Mouse (Mus musculus): ENCODE data around the gene Slc8a1.

Slc8a1 gene

GRCm38 (mm10) chr17:81669062-81669815 is 68.9 kb downstream of the Slc8a1 start:
- DNase-seq (ENCODE audit: low spot score in 2 of 2): peak; percentile 13 to 43

- DNase-seq (ENCODE audit: low spot score in 2 of 2): no peak
Measured at GRCm38 (mm10) chr17:81668466-81668865, 69.7 kb downstream of the Slc8a1 start.

- no peak for DNase-seq (ENCODE audit: low spot score in 2 of 2)
Measured at GRCm38 (mm10) chr17:81667935-81668334, 70.2 kb downstream of the Slc8a1 start.

GRCm38 (mm10) chr17:81666551-81666950 is 71.6 kb downstream of the Slc8a1 start:
- DNase-seq (ENCODE audit: low spot score in 2 of 2): no peak

- no peak for DNase-seq (ENCODE audit: low spot score in 2 of 2)
Measured at GRCm38 (mm10) chr17:81664916-81665315, 73.3 kb downstream of the Slc8a1 start.

GRCm38 (mm10) chr17:81657828-81658227 is 80.3 kb downstream of the Slc8a1 start:
- no peak for DNase-seq (ENCODE audit: low spot score in 2 of 2)

- no peak for DNase-seq (ENCODE audit: low spot score in 2 of 2)
Measured at GRCm38 (mm10) chr17:81654548-81654947, 83.6 kb downstream of the Slc8a1 start.

- no peak for DNase-seq (ENCODE audit: low spot score in 2 of 2)
Measured at GRCm38 (mm10) chr17:81652958-81653357, 85.2 kb downstream of the Slc8a1 start.

- no peak for DNase-seq (ENCODE audit: low spot score in 2 of 2)
Measured at GRCm38 (mm10) chr17:81636822-81637221, 101.4 kb downstream of the Slc8a1 start.

GRCm38 (mm10) chr17:81630471-81630870 is 107.7 kb downstream of the Slc8a1 start:
- no peak for DNase-seq (ENCODE audit: low spot score in 2 of 2)

- no peak for DNase-seq (ENCODE audit: low spot score in 2 of 2)
Measured at GRCm38 (mm10) chr17:81621188-81621644, 117.0 kb downstream of the Slc8a1 start.

- DNase-seq (ENCODE audit: low spot score in 2 of 2): no peak
Measured at GRCm38 (mm10) chr17:81618461-81618860, 119.7 kb downstream of the Slc8a1 start.

GRCm38 (mm10) chr17:81616326-81616725 is 121.9 kb downstream of the Slc8a1 start:
- no peak for DNase-seq (ENCODE audit: low spot score in 2 of 2)

- DNase-seq (ENCODE audit: low spot score in 2 of 2): no peak
Measured at GRCm38 (mm10) chr17:81615391-81615790, 122.8 kb downstream of the Slc8a1 start.

- no peak for DNase-seq (ENCODE audit: low spot score in 2 of 2)
Measured at GRCm38 (mm10) chr17:81607515-81607914, 130.7 kb downstream of the Slc8a1 start.

- no peak for DNase-seq (ENCODE audit: low spot score in 2 of 2)
Measured at GRCm38 (mm10) chr17:81606084-81606483, 132.1 kb downstream of the Slc8a1 start.

- no peak for DNase-seq (ENCODE audit: low spot score in 2 of 2)
Measured at GRCm38 (mm10) chr17:81605219-81605660, 132.9 kb downstream of the Slc8a1 start.

- DNase-seq (ENCODE audit: low spot score in 2 of 2): no peak
Measured at GRCm38 (mm10) chr17:81599072-81599471, 139.1 kb downstream of the Slc8a1 start.

- DNase-seq (ENCODE audit: low spot score in 2 of 2): no peak
Measured at GRCm38 (mm10) chr17:81589791-81590190, 148.4 kb downstream of the Slc8a1 start.

GRCm38 (mm10) chr17:81586759-81587158 is 151.4 kb downstream of the Slc8a1 start:
- no peak for DNase-seq (ENCODE audit: low spot score in 2 of 2)

- no peak for DNase-seq (ENCODE audit: low spot score in 2 of 2)
Measured at GRCm38 (mm10) chr17:81579728-81580425, 158.3 kb downstream of the Slc8a1 start.

GRCm38 (mm10) chr17:81576893-81577292 is 161.3 kb downstream of the Slc8a1 start:
- DNase-seq (ENCODE audit: low spot score in 2 of 2): no peak

Measured in urinary bladder, adult 18-20 months (tissue).